Mouse (Mus musculus): ENCODE data around the gene Prok1.

- no peak for TF ChIP-seq GATA1 (IDR thresholded peaks at IDR 0.05; ENCODE audit: low read length)
- TF ChIP-seq TAL1 (IDR thresholded peaks at IDR 0.05; ENCODE audit: low read length), result no peak
These were observed 1.5 kb downstream of the Prok1 start for GRCm38 (mm10) chr3:107238051-107238450.
